ENCODE assay signal across 8 mouse cellular contexts in the genomic region with DNA sequence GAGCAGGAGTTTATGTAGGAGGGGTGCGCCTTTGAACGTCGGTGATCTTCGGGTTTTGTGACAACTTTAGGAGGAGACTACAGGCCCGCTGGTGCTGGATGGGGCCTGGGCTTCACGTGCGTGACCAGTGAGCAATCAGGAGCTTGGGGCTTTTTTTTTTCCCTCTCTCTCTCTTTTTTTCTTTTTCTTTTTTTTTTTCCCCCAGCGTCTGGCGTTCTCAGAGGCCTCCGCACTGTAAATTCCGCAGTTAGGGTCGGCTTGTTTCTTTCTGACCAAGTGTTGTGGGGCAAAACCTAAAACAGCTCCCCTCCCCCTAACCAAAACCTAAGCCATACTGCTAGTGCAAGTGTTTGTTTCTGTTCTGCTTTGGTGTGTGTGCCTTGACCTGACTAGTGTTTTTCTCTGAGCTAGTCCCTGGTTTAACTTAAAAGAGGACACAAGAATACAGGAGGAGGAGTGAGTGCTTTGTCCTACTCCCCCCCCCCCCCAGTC. TPM values are rescaled to one million over a fixed set of nuclear protein-coding genes. Genes with fewer than 3 reads are reported as not detected.
DNase-seq lines count a peak whose midpoint lies in the region; ATAC-seq and TF ChIP-seq lines count a peak whose summit lies in the region.

No protein-coding gene starts in this region.

- H3K36me3 ChIP-seq in heart, embryonic 13.5 days: no peaks in the 10 kb centered on the region
- H3K36me3 ChIP-seq in CH12.LX (replicated peaks in 1 of 2; ENCODE audit: control insufficient read depth in 1 of 2, insufficient read depth in 1 of 2, low read length in 1 of 2): peaks cover 0 to 1% of the 10 kb centered on the region in 2 experiments
- H3K36me3 ChIP-seq in forebrain, embryonic 11.5 days (ENCODE audit: control insufficient read depth, insufficient read depth, low read length): no peaks in the 10 kb centered on the region
- H3K36me3 ChIP-seq in liver, embryonic 14.5 days (replicated peaks; ENCODE audit: control insufficient read depth, insufficient read depth, low read depth): no peaks in the 10 kb centered on the region

- ATAC-seq in heart, embryonic 13.5 days (ENCODE audit: extremely low read depth, insufficient number of reproducible peaks, low FRiP score, low TSS enrichment): 0 out of 2 replicates have a peak, but pooled peaks have one; percentile 2
- no peak for ATAC-seq in forebrain, embryonic 11.5 days (replicated peaks; ENCODE audit: low FRiP score)
- no peak for ATAC-seq in liver, embryonic 14.5 days (ENCODE audit: insufficient read depth)

- TF ChIP-seq POLR2A in CH12.LX (IDR thresholded peaks at IDR 0.05; ENCODE audit: low read depth, low read length): no peak

- no peak for TF ChIP-seq CTCF in CH12.LX (conservative IDR thresholded peaks at IDR 0.05 in 1 of 2, IDR thresholded peaks at IDR 0.05 in 1 of 2; ENCODE audit: low read depth in 2 of 2, low read length in 2 of 2)
- no peak for TF ChIP-seq CTCF in liver, embryonic 14.5 days (IDR thresholded peaks at IDR 0.05; ENCODE audit: low read depth)

- peaks cover 43% of the 10 kb centered on the region for H3K4me1 ChIP-seq in heart, embryonic 13.5 days
- peaks cover 0 to 16% of the 10 kb centered on the region in 2 experiments; a peak in 2 of 4 replicates for H3K4me1 ChIP-seq in CH12.LX (ENCODE audit: control insufficient read depth in 1 of 2, insufficient read depth in 2 of 2)
- H3K4me1 ChIP-seq in forebrain, embryonic 11.5 days (replicated peaks; ENCODE audit: control insufficient read depth, insufficient read depth, low read length): no peaks in the 10 kb centered on the region
- H3K4me1 ChIP-seq in liver, embryonic 14.5 days (replicated peaks; ENCODE audit: control insufficient read depth in 2 of 2, insufficient read depth in 2 of 2, low read length in 1 of 2): peaks cover 2% of the 10 kb centered on the region in 2 experiments; a peak in 3 of 4 replicates

- 19% methylated on average over 12 of the region's 12 CpGs for WGBS in heart, embryonic 13.5 days
- 21% methylated on average over 12 of the region's 12 CpGs for WGBS in forebrain, embryonic 11.5 days
- 20% methylated on average over 12 of the region's 12 CpGs for WGBS in liver, embryonic 14.5 days (ENCODE audit: insufficient replicate concordance)

- H3K27me3 ChIP-seq in heart, embryonic 13.5 days (replicated peaks): no peaks in the 10 kb centered on the region
- H3K27me3 ChIP-seq in CH12.LX (replicated peaks): no peaks in the 10 kb centered on the region
- H3K27me3 ChIP-seq in forebrain, embryonic 11.5 days (ENCODE audit: control insufficient read depth, insufficient read depth, low read length): no peaks in the 10 kb centered on the region
- no peaks in the 10 kb centered on the region for H3K27me3 ChIP-seq in liver, embryonic 14.5 days (ENCODE audit: control insufficient read depth, insufficient read depth, low read length)

- H3K27ac ChIP-seq in heart, embryonic 13.5 days (replicated peaks): peak overlapping the region; percentile 96
- peak overlapping the region; percentile 95 for H3K27ac ChIP-seq in CH12.LX (ENCODE audit: insufficient read depth, low read depth)
- H3K27ac ChIP-seq in forebrain, embryonic 11.5 days (ENCODE audit: low read depth, low read length): peak overlapping the region; percentile 93; the same call in 1 of the 2 replicates
- H3K27ac ChIP-seq in liver, embryonic 14.5 days: no peak overlapping the region

- intact Hi-C loops in heart, postnatal 10 days (cut with DNase I): loop anchor here (2.0 to 10.0 kb wide), 3 partner anchors 35 to 197 kb away; no protein-coding TSS in a partner anchor

- no peak for TF ChIP-seq RAD21 in CH12.LX (IDR thresholded peaks at IDR 0.05; ENCODE audit: low read depth, low read length)

- no peak for TF ChIP-seq EP300 in CH12.LX (IDR thresholded peaks at IDR 0.05; ENCODE audit: low read length)
- no peak for TF ChIP-seq EP300 in liver, embryonic 14.5 days (IDR thresholded peaks at IDR 0.05; ENCODE audit: low read depth)

- H3K4me2 ChIP-seq in heart, embryonic 13.5 days: peak overlapping the region; percentile 70
- peak overlapping the region; percentile 15; the same call in 1 of the 2 replicates for H3K4me2 ChIP-seq in CH12.LX (ENCODE audit: insufficient read depth, low read depth, poor library complexity, severe bottlenecking)
- H3K4me2 ChIP-seq in forebrain, embryonic 11.5 days (ENCODE audit: low read depth, low read length, severe bottlenecking): peak overlapping the region; percentile 53
- peak overlapping the region; percentile 75 for H3K4me2 ChIP-seq in liver, embryonic 14.5 days (ENCODE audit: low read depth)

- no peaks in the 10 kb centered on the region for H3K9me3 ChIP-seq in heart, embryonic 13.5 days
- H3K9me3 ChIP-seq in CH12.LX (replicated peaks; ENCODE audit: low read length): no peaks in the 10 kb centered on the region
- H3K9me3 ChIP-seq in forebrain, embryonic 11.5 days (ENCODE audit: control insufficient read depth, low read length): no peaks in the 10 kb centered on the region
- no peaks in the 10 kb centered on the region for H3K9me3 ChIP-seq in liver, embryonic 14.5 days (ENCODE audit: control insufficient read depth, low read length)

- peak overlapping the region; percentile 92 for H3K9ac ChIP-seq in heart, embryonic 13.5 days
- H3K9ac ChIP-seq in CH12.LX (ENCODE audit: insufficient read depth, low read depth): peak overlapping the region; percentile 92
- peak overlapping the region; percentile 85 for H3K9ac ChIP-seq in forebrain, embryonic 11.5 days (ENCODE audit: low read length)
- H3K9ac ChIP-seq in liver, embryonic 14.5 days (replicated peaks): peak overlapping the region; percentile 70

- no peak for DNase-seq in heart, postnatal 10 days
- peak; percentile 51 for DNase-seq in CH12.LX (ENCODE audit: extremely low read depth)
- DNase-seq in forebrain, embryonic 11.5 days (ENCODE audit: low spot score): no peak
- DNase-seq in liver, embryonic 14.5 days (ENCODE audit: low read depth in 3 of 3, low spot score in 3 of 3): no peak
- no peak for DNase-seq in thymus, postnatal 0 days (ENCODE audit: low spot score)
- DNase-seq in right cerebral cortex, postnatal 14 days: no peak
- DNase-seq in T-cell, adult 2 months (ENCODE audit: low spot score): no peak

- dilution Hi-C loops in CH12.LX (cut with MboI; ENCODE audit: extremely low pct_ligation_motif_present, extremely low pct_unique_long_range_greater_than_20kb, low sequenced_read_pairs): no loop called here

- peaks cover 47% of the 10 kb centered on the region for H3K79me2 ChIP-seq in CH12.LX (replicated peaks; ENCODE audit: control insufficient read depth, extremely low read depth, insufficient read depth, poor library complexity, severe bottlenecking)

- peak overlapping the region; percentile 74 for H3K4me3 ChIP-seq in heart, embryonic 13.5 days
- peak overlapping the region; percentile 44 to 92 (median 64) for H3K4me3 ChIP-seq in CH12.LX (replicated peaks in 1 of 3; ENCODE audit: low read depth in 2 of 3, low read length in 2 of 3, poor library complexity in 1 of 3)
- peak overlapping the region; percentile 62 for H3K4me3 ChIP-seq in forebrain, embryonic 11.5 days (ENCODE audit: low read depth, low read length)
- H3K4me3 ChIP-seq in liver, embryonic 14.5 days (ENCODE audit: insufficient read depth in 1 of 2, low read depth in 2 of 2, low read length in 2 of 2): peak overlapping the region; percentile 71 to 74

- in situ Hi-C loops in CH12.LX (cut with MboI; ENCODE audit: low pct_ligation_motif_present, low pct_unique_long_range_greater_than_20kb, low sequenced_read_pairs): loop anchor here (25.0 kb wide), 1 partner anchor 125 kb away; no protein-coding TSS in a partner anchor

TF ChIP-seq in CH12.LX, 34 proteins besides CTCF, POLR2A, EP300 and RAD21:
- TF ChIP-seq GABPA (IDR thresholded peaks at IDR 0.05; ENCODE audit: insufficient replicate concordance, low read depth, low read length) (no peak), SIN3A (IDR thresholded peaks at IDR 0.05; ENCODE audit: low read length) (0 out of 2 replicates have a peak, but pooled peaks have one; percentile 64), PAX5 (IDR thresholded peaks at IDR 0.05; ENCODE audit: low read length) (no peak), TCF12 (IDR thresholded peaks at IDR 0.05; ENCODE audit: low read depth, low read length) (0 out of 2 replicates have a peak, but pooled peaks have one; percentile 25), BHLHE40 (IDR thresholded peaks at IDR 0.05; ENCODE audit: low read depth, low read length) (peak; percentile 89), CHD2 (IDR thresholded peaks at IDR 0.05; ENCODE audit: low read length) (peak; percentile 54; the same call in 1 of the 2 replicates), CHD1 (IDR thresholded peaks at IDR 0.05; ENCODE audit: low read depth, low read length) (no peak), ZNF384 (IDR thresholded peaks at IDR 0.05; ENCODE audit: low read depth, low read length) (peak; percentile 88), IRF4 (IDR thresholded peaks at IDR 0.05; ENCODE audit: low read depth, low read length) (peak; percentile 55; the same call in 1 of the 2 replicates), JUND (conservative IDR thresholded peaks at IDR 0.05; ENCODE audit: low read depth, low read length) (no peak), ETS1 (conservative IDR thresholded peaks at IDR 0.05; ENCODE audit: low read depth, low read length) (peak; percentile 9; the same call in 1 of the 2 replicates)

RNA-seq across cellular contexts. Expression of gene Tbl1x, which starts 1.2 kb away (rescaled TPM):
- 51.8 and 55.3 TPM in 2 replicates for polyA plus RNA-seq in heart, embryonic 13.5 days (2015; fragmentation: Nextera tagmentation; extraction: Ambion mirVana)
- 10 to 100 TPM; 54.4 to 60.4 TPM for total RNA-seq in heart, postnatal 10 days (2021)
- total RNA-seq in CH12.LX (2012; rRNA removed) (25.7 and 27.0 TPM in 2 replicates), CH12.LX (2014; rRNA removed) (20.8 and 22.0 TPM in 2 replicates)
- 58.5 and 65.2 TPM in 2 replicates for polyA plus RNA-seq in CH12.LX (2012; ENCODE audit: insufficient read length, low read depth)
- 79.4 and 86.6 TPM in 2 replicates for polyA plus RNA-seq in forebrain, embryonic 11.5 days (2014; fragmentation: Nextera tagmentation; extraction: Ambion mirVana)
- 6.4 and 7.6 TPM in 2 replicates for polyA plus RNA-seq in liver, embryonic 14.5 days (2012; rRNA removed)
- 14.2 and 18.6 TPM in 2 replicates for polyA plus RNA-seq in liver, embryonic 14.5 days (2014; fragmentation: Nextera tagmentation; extraction: Ambion mirVana)
- polyA plus RNA-seq in thymus, postnatal 0 days (2015; fragmentation: Nextera tagmentation; extraction: Ambion mirVana): 42.5 and 46.1 TPM in 2 replicates

Comparison
In these comparisons a context has a peak if more than half of its experiments do, and no peak if none do; other contexts are left out.
1. H3K4me2 ChIP-seq: peak in every context shown above with its lines; median percentile 75 in liver, embryonic 14.5 days; 70 in heart, embryonic 13.5 days; 53 in forebrain, embryonic 11.5 days; 15 in CH12.LX.